Mouse (Mus musculus): Measurements from ENCODE around the gene Tmem30a. TPM values are rescaled to one million over a fixed set of nuclear protein-coding genes. Genes with fewer than 3 reads are reported as not detected.

Tmem30a gene
- polyA plus RNA-seq, 1 experiment from 2014 or later, result 74.1 TPM

GRCm38 (mm10) chr9:79816013-79816412, 22.7 kb upstream of the Tmem30a start:
- Histone ChIP-seq H3K9ac (no peak overlapping the region), H3K4me3 (replicated peaks) (no peak overlapping the region), H3K27ac (no peak overlapping the region), H3K9me3 (no peaks in the 10 kb centered on the region), H3K27me3 (replicated peaks) (no peaks in the 10 kb centered on the region), H3K36me3 (no peaks in the 10 kb centered on the region; the same call in 1 of the 2 replicates), H3K4me1 (no peaks in the 10 kb centered on the region), H3K4me2 (no peak overlapping the region)
- no peak for ATAC-seq (ENCODE audit: insufficient read depth, low FRiP score, low read depth)
- 79% methylated on average over 11 of the region's 11 CpGs for WGBS

- Histone ChIP-seq H3K4me1 (no peaks in the 10 kb centered on the region), H3K27me3 (replicated peaks) (no peaks in the 10 kb centered on the region), H3K27ac (no peak overlapping the region), H3K4me3 (replicated peaks) (no peak overlapping the region), H3K9ac (no peak overlapping the region), H3K9me3 (no peaks in the 10 kb centered on the region), H3K4me2 (no peak overlapping the region), H3K36me3 (no peaks in the 10 kb centered on the region; the same call in 1 of the 2 replicates)
- WGBS, result 83% methylated on average over 4 of the region's 4 CpGs
- ATAC-seq (ENCODE audit: insufficient read depth, low FRiP score, low read depth), result no peak
These were observed 21.3 kb upstream of the Tmem30a start for GRCm38 (mm10) chr9:79814592-79814991.

- Histone ChIP-seq H3K27me3 (replicated peaks) (no peaks in the 10 kb centered on the region), H3K4me1 (0 out of 2 replicates have a peak, but pooled peaks cover 8% of the 10 kb centered on the region), H3K27ac (no peak overlapping the region), H3K4me3 (replicated peaks) (no peak overlapping the region), H3K9ac (no peak overlapping the region), H3K36me3 (no peaks in the 10 kb centered on the region), H3K9me3 (no peaks in the 10 kb centered on the region), H3K4me2 (no peak overlapping the region)
- no peak for ATAC-seq (ENCODE audit: insufficient read depth, low FRiP score, low read depth)
- 74% methylated on average over 10 of the region's 11 CpGs for WGBS
These were observed 17.9 kb upstream of the Tmem30a start for GRCm38 (mm10) chr9:79810969-79811902.

- no peak for ATAC-seq (ENCODE audit: insufficient read depth, low FRiP score, low read depth)
- WGBS, result 72% methylated on average over 3 of the region's 3 CpGs
- Histone ChIP-seq H3K4me2 (no peak overlapping the region), H3K4me3 (replicated peaks) (no peak overlapping the region), H3K9me3 (no peaks in the 10 kb centered on the region), H3K4me1 (0 out of 2 replicates have a peak, but pooled peaks cover 8% of the 10 kb centered on the region), H3K36me3 (no peaks in the 10 kb centered on the region), H3K9ac (no peak overlapping the region), H3K27me3 (replicated peaks) (no peaks in the 10 kb centered on the region), H3K27ac (no peak overlapping the region)
These were observed 17.2 kb upstream of the Tmem30a start for GRCm38 (mm10) chr9:79810534-79810933.

GRCm38 (mm10) chr9:79809411-79809810, 16.1 kb upstream of the Tmem30a start:
- no peak overlapping the region for H3K27ac ChIP-seq
- 62% methylated on average over 6 of the region's 6 CpGs for WGBS
- H3K36me3 ChIP-seq, result no peaks in the 10 kb centered on the region
- no peak overlapping the region for H3K9ac ChIP-seq
- H3K9me3 ChIP-seq, result no peaks in the 10 kb centered on the region
- H3K4me3 ChIP-seq (replicated peaks), result no peak overlapping the region
- no peaks in the 10 kb centered on the region for H3K27me3 ChIP-seq (replicated peaks)
- H3K4me2 ChIP-seq, result no peak overlapping the region
- no peak for ATAC-seq (ENCODE audit: insufficient read depth, low FRiP score, low read depth)
- 0 out of 2 replicates have a peak, but pooled peaks cover 8% of the 10 kb centered on the region for H3K4me1 ChIP-seq

- no peak for ATAC-seq (ENCODE audit: insufficient read depth, low FRiP score, low read depth)
- 37% methylated on average over 4 of the region's 4 CpGs for WGBS
- Histone ChIP-seq H3K4me2 (no peak overlapping the region), H3K36me3 (no peaks in the 10 kb centered on the region), H3K27ac (no peak overlapping the region), H3K4me1 (0 out of 2 replicates have a peak, but pooled peaks cover 8% of the 10 kb centered on the region), H3K27me3 (replicated peaks) (no peaks in the 10 kb centered on the region), H3K4me3 (replicated peaks) (no peak overlapping the region), H3K9me3 (no peaks in the 10 kb centered on the region), H3K9ac (no peak overlapping the region)
These were observed 13.9 kb upstream of the Tmem30a start for GRCm38 (mm10) chr9:79807178-79807577.

GRCm38 (mm10) chr9:79806317-79807075, 13.2 kb upstream of the Tmem30a start:
- H3K9me3 ChIP-seq, result no peaks in the 10 kb centered on the region
- no peaks in the 10 kb centered on the region for H3K27me3 ChIP-seq (replicated peaks)
- H3K4me3 ChIP-seq (replicated peaks), result no peak overlapping the region
- no peak for ATAC-seq (ENCODE audit: insufficient read depth, low FRiP score, low read depth)
- no peaks in the 10 kb centered on the region for H3K36me3 ChIP-seq
- no peak overlapping the region for H3K9ac ChIP-seq
- no peak overlapping the region for H3K4me2 ChIP-seq
- WGBS, result 47% methylated on average over 12 of the region's 12 CpGs
- H3K4me1 ChIP-seq, result 0 out of 2 replicates have a peak, but pooled peaks cover 8% of the 10 kb centered on the region
- H3K27ac ChIP-seq, result no peak overlapping the region

- Histone ChIP-seq H3K9me3 (no peaks in the 10 kb centered on the region), H3K27ac (no peak overlapping the region), H3K4me3 (replicated peaks) (no peak overlapping the region), H3K4me2 (no peak overlapping the region), H3K4me1 (0 out of 2 replicates have a peak, but pooled peaks cover 8% of the 10 kb centered on the region), H3K27me3 (replicated peaks) (no peaks in the 10 kb centered on the region), H3K36me3 (no peaks in the 10 kb centered on the region), H3K9ac (no peak overlapping the region)
- WGBS, result 86% methylated on average over 10 of the region's 10 CpGs
- ATAC-seq (ENCODE audit: insufficient read depth, low FRiP score, low read depth), result no peak
These were observed 12.1 kb upstream of the Tmem30a start for GRCm38 (mm10) chr9:79805426-79805825.

GRCm38 (mm10) chr9:79796461-79797135, 3.3 kb upstream of the Tmem30a start:
- Histone ChIP-seq H3K36me3 (no peaks in the 10 kb centered on the region), H3K27ac (no peak overlapping the region), H3K9me3 (no peaks in the 10 kb centered on the region), H3K27me3 (replicated peaks) (no peaks in the 10 kb centered on the region), H3K4me1 (no peaks in the 10 kb centered on the region), H3K4me2 (no peak overlapping the region), H3K9ac (no peak overlapping the region), H3K4me3 (replicated peaks) (no peak overlapping the region)
- 49% methylated on average over 7 of the region's 7 CpGs for WGBS
- no peak for ATAC-seq (ENCODE audit: insufficient read depth, low FRiP score, low read depth)

GRCm38 (mm10) chr9:79795076-79795475, 1.8 kb upstream of the Tmem30a start:
- Histone ChIP-seq H3K9ac (no peak overlapping the region), H3K9me3 (no peaks in the 10 kb centered on the region), H3K27me3 (replicated peaks) (no peaks in the 10 kb centered on the region), H3K4me1 (no peaks in the 10 kb centered on the region), H3K27ac (no peak overlapping the region), H3K4me2 (no peak overlapping the region), H3K4me3 (replicated peaks) (no peak overlapping the region), H3K36me3 (no peaks in the 10 kb centered on the region)
- 82% methylated on average over 1 of the region's 1 CpGs for WGBS
- ATAC-seq (ENCODE audit: insufficient read depth, low FRiP score, low read depth), result no peak

GRCm38 (mm10) chr9:79785794-79786085, 7.6 kb downstream of the Tmem30a start:
- H3K9me3 ChIP-seq, result no peaks in the 10 kb centered on the region
- H3K4me3 ChIP-seq (replicated peaks), result no peak overlapping the region
- no peak overlapping the region for H3K4me2 ChIP-seq
- no peak overlapping the region for H3K27ac ChIP-seq
- no peak overlapping the region for H3K9ac ChIP-seq
- no peak for ATAC-seq (ENCODE audit: insufficient read depth, low FRiP score, low read depth)
- no peaks in the 10 kb centered on the region for H3K36me3 ChIP-seq
- H3K4me1 ChIP-seq, result no peaks in the 10 kb centered on the region
- WGBS, result 70% methylated on average over 2 of the region's 2 CpGs
- H3K27me3 ChIP-seq (replicated peaks), result no peaks in the 10 kb centered on the region

Data from stomach, embryonic 15.5 days (tissue).